Mouse (Mus musculus): ENCODE results near the gene Actn1. TPM values are rescaled to one million over a fixed set of nuclear protein-coding genes. Genes with fewer than 3 reads are reported as not detected.

Gene Actn1
- polyA plus RNA-seq (2012; rRNA removed), result 32.7 and 41.3 TPM in 2 replicates

DNA sequence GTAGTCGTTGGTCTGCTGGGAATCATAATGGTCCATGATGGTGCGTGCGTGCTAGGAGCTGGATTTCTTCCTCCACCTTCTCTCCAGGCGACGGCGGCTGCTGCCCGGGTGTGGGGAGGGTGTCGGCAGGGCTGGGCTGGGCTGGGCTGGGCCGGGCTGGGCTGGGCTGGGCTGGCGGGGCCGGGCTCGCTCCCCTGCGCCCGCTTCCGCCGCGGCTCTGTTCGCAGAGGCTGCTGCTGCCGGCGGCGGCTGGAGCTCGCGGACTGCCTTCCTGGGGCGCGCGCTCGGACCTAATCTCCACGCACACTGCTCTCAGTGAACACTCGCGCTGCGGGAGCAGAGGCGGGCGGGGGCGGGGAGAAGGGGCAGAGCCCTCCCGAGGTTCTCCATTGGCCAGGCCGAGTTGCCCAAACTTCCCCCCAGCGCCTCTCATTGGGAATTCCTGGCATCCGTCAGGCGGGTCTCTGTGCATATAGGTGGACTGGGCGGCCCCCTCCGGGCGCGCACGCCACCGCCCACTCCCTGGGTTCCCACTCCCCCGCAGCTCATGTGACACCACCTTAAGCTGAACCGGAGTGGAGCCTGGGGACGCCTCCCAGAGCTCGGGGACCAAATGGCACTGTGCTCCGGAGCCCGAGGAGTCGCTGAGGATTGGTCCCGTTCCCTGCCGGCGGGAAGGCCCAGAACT lies at the start of gene Actn1:
Gene Actn1 (minus strand): TSS at position 316 of the 688 bp plus-strand sequence.

Other genes with a start within 250 kb of the Actn1 start
- 70.1 and 100 TPM in 2 replicates for gene Zfp36l1, start 147.4 kb downstream of the Actn1 start, polyA plus RNA-seq (2012; rRNA removed)
- 37.5 and 40.5 TPM in 2 replicates for gene Dcaf5, start 176.2 kb upstream of the Actn1 start, polyA plus RNA-seq (2012; rRNA removed)
- gene Exd2, start 202.7 kb upstream of the Actn1 start, polyA plus RNA-seq (2012; rRNA removed), result 56.4 and 60.0 TPM in 2 replicates